Mouse (Mus musculus) adrenal gland, postnatal 25 days (tissue): ENCODE measurements around the gene Vmn2r101. TPM values are rescaled to one million over a fixed set of nuclear protein-coding genes. Genes with fewer than 3 reads are reported as not detected.

Experiments
- DNase-seq: peaks from one replicate; pipeline ENCODE4 v3.0.0; 2021; ENCODE audit warnings: mixed read lengths
- long read RNA-seq: library from polyadenylated mRNA; stranded (forward); transcript quantifications from one replicate; pipeline ENCODE4 v2.0.0, GENCODE M21; 2021
- total RNA-seq: library from RNA; stranded (reverse); gene quantifications from 2 replicates; pipeline ENCODE4 v1.2.3, GENCODE M21; 2021

The Vmn2r101 gene
- not detected in 2 replicates for total RNA-seq
- long read RNA-seq: 0 reads

- no peak for DNase-seq
Measured at GRCm38 (mm10) chr17:19576927-19577326, at the start of gene Vmn2r101. Gene Vmn2r101 (plus strand): TSS chr17:19577227.

- DNase-seq: no peak
Measured at GRCm38 (mm10) chr17:19629328-19629727, 52.3 kb downstream of the Vmn2r101 start.

DNA sequence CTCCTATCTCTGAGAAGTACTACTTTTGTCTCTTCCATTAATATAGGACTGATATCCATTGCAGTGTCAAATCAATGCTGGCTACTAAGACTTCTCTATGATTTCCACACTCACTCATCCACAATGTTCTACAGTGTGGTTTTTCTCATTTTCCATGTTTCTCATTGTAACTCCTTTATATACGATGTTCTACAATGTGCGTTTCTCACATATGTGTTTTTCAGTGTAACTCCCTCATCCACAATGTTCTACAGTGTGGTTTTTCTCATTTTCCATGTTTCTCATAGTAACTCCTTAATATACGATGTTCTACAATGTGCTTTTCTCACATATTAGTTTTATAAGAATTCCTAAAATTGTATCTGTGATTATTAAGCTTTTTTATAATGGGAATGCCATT lies 81.4 kb downstream of the Vmn2r101 start:
- DNase-seq: no peak

DNA sequence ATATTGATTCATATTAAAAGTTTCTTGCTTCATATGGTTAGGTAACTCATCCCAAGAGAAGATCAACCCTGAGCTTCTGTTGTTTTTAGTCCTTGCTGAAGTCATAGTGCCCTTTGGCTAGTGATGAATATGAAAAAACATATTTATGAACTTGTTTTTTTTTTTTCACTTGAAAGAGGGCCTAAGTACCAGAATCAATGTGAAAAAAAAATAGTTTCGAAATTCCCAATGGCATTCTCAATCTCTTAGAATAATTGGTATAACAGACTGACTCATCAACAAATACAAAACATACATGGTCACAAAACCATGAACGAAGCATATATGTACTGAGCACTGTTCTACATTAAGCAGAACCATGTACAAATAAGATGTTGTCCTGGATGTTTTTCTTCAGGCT lies 83.0 kb downstream of the Vmn2r101 start, which contains the start of gene Vmn2r102:
Vmn2r102 (plus strand) TSS at position 301 of the 400 bp plus-strand sequence.
- no peak for DNase-seq

Other genes with a start within 250 kb of the Vmn2r101 start
- not detected in 2 replicates for gene Vmn2r99, start 215.3 kb upstream of the Vmn2r101 start, total RNA-seq
- gene Vmn2r100, start 72.5 kb upstream of the Vmn2r101 start, total RNA-seq: not detected in 2 replicates
- not detected in 2 replicates for gene Vmn2r102, start 83.1 kb downstream of the Vmn2r101 start, total RNA-seq
- gene Vmn2r103, start 196.1 kb downstream of the Vmn2r101 start, total RNA-seq: not detected in 2 replicates